Mouse (Mus musculus) splenic B cell, adult 2 months (primary cell): ENCODE measurements around the gene Ptges3l.
"Not testable (repeated sequence)": the region's sequence is repeated elsewhere in the genome, so short reads cannot be mapped to it uniquely, and the experiment has no call there.

Experiments
- DNase-seq: peaks from one replicate; pipeline ENCODE4 v3.0.0-alpha.2; 2011; ENCODE audit warnings: low read depth, low spot score
- H3K27me3 ChIP-seq: 2 replicates; pipeline ENCODE4 v1.6.1; 2012; ENCODE audit warnings: mild to moderate bottlenecking, low read length, moderate library complexity, mixed read lengths; ENCODE audit not compliant: control insufficient read depth, poor library complexity, insufficient read depth, severe bottlenecking
- H3K36me3 ChIP-seq: 2 replicates; pipeline ENCODE4 v1.6.1; 2012; ENCODE audit warnings: mild to moderate bottlenecking, low read length, moderate library complexity, mixed read lengths; ENCODE audit not compliant: control insufficient read depth, poor library complexity, insufficient read depth, severe bottlenecking

Ptges3l gene

DNA sequence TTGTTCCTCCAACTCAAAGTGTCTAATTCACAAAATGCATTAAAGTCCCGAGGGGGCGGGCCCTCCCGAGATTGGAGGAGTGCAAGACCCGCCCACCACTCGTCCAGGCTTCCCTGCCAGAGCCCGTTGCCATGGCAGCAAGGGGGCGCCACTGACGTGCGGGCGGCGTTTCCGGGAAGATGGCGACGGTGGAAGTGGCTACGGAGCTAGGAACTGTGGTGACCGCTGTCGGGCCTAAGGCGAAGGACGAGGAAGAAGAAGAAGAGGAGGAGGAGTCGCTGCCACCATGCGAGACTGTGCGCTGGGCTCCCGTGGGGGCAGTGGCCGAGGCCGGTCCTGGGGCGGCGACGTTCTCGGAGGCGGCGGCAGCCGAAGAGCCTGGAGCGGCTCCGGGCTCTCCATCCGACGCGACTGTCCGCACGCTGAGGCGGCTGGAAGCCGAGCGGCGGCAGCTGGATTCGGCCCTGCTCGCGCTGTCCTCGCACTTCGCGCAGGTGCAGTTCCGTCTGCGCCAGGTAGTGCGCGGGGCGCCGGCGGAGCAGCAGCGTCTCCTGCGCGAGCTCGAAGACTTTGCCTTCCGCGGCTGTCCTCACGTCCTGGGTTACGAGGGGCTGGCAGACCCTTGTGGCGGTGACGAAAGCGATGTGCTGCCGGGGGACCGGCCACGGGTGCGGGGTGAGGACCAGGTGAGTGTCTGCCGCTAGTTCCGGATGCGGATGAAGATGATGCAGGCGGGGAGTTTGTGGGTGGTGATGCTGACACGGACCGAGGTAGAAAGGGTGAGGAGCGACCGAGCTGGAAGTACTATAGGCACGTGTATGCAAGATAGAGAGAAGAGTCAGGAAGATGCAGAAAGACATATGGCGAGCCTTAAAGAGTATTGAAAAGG lies at the start of gene Ptges3l, which contains the start of gene Rundc1:
Ptges3l (minus strand) TSS at position 409 of the 889 bp plus-strand sequence.
Rundc1 (plus strand) TSS at position 161 of the 889 bp plus-strand sequence.
- peak; percentile 98 for DNase-seq
- Histone ChIP-seq H3K36me3 (peaks cover 4% of the 10 kb centered on the region; the same call in 1 of the 2 replicates), H3K27me3 (no peaks in the 10 kb centered on the region)

GRCm38 (mm10) chr11:101474298-101474697 lies 49.2 kb upstream of the Ptges3l start:
- DNase-seq, result no peak
- no peaks in the 10 kb centered on the region for H3K27me3 ChIP-seq
- H3K36me3 ChIP-seq, result no peaks in the 10 kb centered on the region

- DNase-seq, H3K36me3 ChIP-seq, H3K27me3 ChIP-seq: not testable (repeated sequence)
Measured at GRCm38 (mm10) chr11:101473686-101474085, 48.6 kb upstream of the Ptges3l start.

DNA sequence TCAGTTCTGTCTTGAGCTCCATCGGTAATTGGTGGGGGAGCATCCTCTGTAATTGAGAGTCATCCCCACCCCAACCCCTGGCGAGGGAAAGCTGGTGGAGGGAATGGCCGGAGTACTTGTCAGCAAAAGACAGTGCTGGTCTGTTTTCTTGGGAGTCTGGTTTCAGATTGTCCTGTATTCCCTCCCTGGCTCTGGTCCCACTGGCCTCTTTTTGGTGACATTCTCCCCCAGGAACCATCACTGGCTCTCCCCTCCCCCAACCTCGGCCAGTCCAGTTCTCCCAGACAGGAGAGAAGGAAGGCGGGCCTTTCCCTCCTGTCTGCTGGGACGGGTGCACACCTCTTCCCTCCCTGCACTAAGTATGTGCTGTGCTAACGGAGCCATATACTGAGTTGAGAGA lies 47.2 kb upstream of the Ptges3l start:
- peaks cover 4% of the 10 kb centered on the region; the same call in 1 of the 2 replicates for H3K27me3 ChIP-seq
- DNase-seq, result no peak
- no peaks in the 10 kb centered on the region for H3K36me3 ChIP-seq

DNA sequence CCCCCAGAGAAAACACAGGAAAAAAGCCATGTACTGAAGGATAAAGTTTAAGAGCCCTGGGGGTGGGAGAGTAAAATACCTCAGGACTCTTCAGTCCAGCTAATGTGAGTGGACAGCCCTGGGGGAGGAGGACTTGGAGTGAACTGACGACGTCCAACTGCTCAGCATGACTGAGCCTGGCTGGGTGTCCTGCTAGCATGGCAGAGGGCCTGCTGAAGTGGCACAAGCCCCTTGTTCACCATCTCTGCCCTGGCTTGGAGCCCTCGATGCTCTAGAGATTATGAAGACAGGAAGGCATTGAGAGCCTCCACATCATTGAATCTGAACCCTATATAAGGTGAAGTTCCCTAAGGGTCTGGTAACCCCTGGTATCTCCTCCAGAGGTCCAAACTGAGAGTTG lies 46.8 kb upstream of the Ptges3l start:
- Histone ChIP-seq H3K27me3 (peaks cover 4% of the 10 kb centered on the region; the same call in 1 of the 2 replicates), H3K36me3 (no peaks in the 10 kb centered on the region)
- DNase-seq, result no peak

DNA sequence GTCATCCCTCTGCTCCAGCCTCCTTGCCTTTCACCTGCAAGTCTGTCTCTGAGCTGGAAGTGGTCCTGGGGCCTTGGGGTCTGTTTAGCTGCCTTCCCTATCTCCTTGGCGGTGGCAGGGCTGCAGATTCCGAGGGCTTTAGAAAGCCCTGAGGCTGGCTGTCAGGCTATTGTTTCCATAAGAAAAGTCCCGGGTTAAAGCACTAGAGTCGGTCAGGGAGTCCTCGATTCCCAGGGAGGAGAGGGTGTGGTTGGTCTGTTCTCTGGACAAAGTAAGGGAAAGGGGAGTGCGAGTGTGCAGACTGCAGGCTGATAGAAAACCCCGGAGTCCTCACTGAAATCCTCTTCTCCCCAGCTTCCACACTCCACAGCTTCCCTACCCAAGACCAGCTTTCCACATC lies 45.1 kb upstream of the Ptges3l start:
- peaks cover 4% of the 10 kb centered on the region; the same call in 1 of the 2 replicates for H3K27me3 ChIP-seq
- no peak for DNase-seq

GRCm38 (mm10) chr11:101469155-101469554 lies 44.0 kb upstream of the Ptges3l start:
- Histone ChIP-seq H3K36me3 (no peaks in the 10 kb centered on the region), H3K27me3 (peaks cover 4% of the 10 kb centered on the region; the same call in 1 of the 2 replicates)
- DNase-seq, result no peak

More for the DNA sequence above, 45.1 kb upstream of the Ptges3l start:
- H3K36me3 ChIP-seq, result no peaks in the 10 kb centered on the region

- DNase-seq, result peak; percentile 16
Measured at GRCm38 (mm10) chr11:101468731-101469130, 43.6 kb upstream of the Ptges3l start.

DNA sequence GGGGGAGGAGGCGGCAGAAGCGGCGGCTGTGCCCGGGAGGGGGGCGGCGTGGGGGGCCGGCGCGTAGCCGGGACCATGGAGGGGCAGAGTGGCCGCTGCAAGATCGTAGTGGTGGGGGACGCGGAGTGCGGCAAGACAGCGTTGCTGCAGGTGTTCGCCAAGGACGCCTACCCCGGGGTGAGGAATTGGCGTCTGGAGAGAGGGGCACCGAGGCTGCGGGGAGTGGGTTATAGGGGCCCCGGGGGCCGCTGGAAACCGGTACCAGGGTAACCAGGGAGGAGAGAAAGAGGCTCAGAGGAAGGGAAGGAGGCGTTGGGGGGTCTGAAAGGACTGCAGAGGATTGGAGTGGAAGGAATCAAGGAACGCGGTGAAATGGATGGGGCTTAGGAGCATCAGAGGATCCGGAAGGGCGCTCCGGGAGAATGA lies 43.1 kb upstream of the Ptges3l start:
- Histone ChIP-seq H3K27me3 (peaks cover 4% of the 10 kb centered on the region; the same call in 1 of the 2 replicates), H3K36me3 (no peaks in the 10 kb centered on the region)
- no peak for DNase-seq

More at GRCm38 (mm10) chr11:101468731-101469130, 43.6 kb upstream of the Ptges3l start:
- Histone ChIP-seq H3K36me3 (no peaks in the 10 kb centered on the region), H3K27me3 (peaks cover 4% of the 10 kb centered on the region; the same call in 1 of the 2 replicates)

- DNase-seq, result peak; percentile 71
- peaks cover 4% of the 10 kb centered on the region; the same call in 1 of the 2 replicates for H3K27me3 ChIP-seq
Measured at GRCm38 (mm10) chr11:101467477-101468262, 42.5 kb upstream of the Ptges3l start.

GRCm38 (mm10) chr11:101466552-101466950 lies 41.4 kb upstream of the Ptges3l start:
- not testable (repeated sequence) for H3K27me3 ChIP-seq, H3K36me3 ChIP-seq

More at GRCm38 (mm10) chr11:101467477-101468262, 42.5 kb upstream of the Ptges3l start:
- H3K36me3 ChIP-seq, result no peaks in the 10 kb centered on the region

DNA sequence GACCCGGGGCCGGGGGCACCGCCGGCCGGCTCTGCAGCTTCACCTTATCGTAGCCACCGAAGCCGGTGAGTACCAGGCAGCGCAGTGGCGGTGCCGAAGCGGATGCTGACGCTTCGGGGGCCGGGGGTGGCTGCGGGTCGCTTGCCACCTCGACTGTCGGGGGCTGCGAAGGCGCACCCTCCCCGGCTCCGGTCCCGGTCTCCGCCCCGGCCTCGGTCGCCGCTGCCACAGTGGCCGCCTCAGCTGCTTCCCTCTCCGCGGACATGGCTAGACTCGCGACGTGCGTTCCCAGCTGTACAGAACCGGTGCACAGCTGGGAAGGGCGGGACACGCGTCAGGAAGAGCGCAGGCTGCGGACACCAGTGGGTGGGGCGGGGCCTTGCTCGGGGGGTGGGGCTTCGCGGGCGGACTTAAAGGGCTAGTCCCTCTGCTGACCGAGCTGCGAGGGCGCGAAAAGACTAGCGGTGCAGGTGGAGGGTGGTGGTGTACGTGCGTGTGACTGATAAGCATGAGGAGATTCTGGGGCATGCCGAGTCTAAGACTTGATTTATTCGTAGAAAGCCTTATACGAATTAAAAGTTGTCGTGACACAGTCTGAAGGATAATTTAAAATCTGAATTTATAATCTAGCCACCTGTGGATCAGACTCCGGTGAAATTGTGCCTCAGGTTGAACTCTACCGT lies 40.9 kb upstream of the Ptges3l start, which contains the start of gene Vat1:
Vat1 (minus strand) TSS at position 362 of the 683 bp plus-strand sequence.
- peaks cover 4% of the 10 kb centered on the region; the same call in 1 of the 2 replicates for H3K27me3 ChIP-seq
- peaks cover 2% of the 10 kb centered on the region; the same call in 1 of the 2 replicates for H3K36me3 ChIP-seq
- DNase-seq, result peak; percentile 80

More at GRCm38 (mm10) chr11:101466552-101466950, 41.4 kb upstream of the Ptges3l start:
- DNase-seq, result not testable (repeated sequence)

DNA sequence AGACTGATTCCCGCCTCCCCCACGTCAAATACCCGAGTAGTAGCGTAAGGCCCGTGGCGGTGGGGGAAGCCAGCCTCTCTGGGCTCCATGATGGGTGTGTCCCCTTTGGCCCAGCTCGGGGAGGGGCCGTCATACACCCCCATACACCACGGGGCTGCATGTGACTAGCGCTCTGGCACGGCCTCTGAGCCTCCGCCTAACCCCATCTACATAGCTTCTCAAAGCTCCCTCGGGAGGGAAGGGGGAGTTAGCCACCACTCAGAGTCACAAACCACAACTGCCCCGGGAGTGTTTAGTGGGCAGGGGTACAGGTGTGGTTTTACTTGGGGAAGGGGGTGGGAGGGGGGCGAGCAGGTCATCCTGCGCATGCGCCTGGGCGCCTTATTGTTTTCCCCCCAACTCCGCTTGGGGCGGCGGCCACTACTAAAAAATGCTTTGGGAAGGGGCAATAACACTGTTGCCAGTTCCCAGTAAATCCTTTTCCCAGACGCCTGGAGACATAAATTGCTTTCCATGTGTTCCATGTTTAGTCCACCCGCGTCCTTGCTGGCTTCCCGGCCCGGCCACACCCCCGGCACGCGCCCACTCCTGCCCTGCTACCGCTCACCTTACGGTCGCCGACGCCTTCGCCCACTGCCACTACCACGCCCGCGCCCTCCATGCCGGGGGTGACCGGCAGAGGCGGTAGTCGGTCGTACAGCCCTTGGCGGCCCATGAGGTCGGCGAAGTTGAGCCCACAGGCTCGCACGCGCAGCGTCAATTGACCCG lies 40.2 kb upstream of the Ptges3l start:
- DNase-seq, result peak; percentile 83
- peaks cover 4% of the 10 kb centered on the region; the same call in 1 of the 2 replicates for H3K27me3 ChIP-seq
- peaks cover 2% of the 10 kb centered on the region; the same call in 1 of the 2 replicates for H3K36me3 ChIP-seq
